Mouse (Mus musculus) kidney, embryonic 15.5 days (tissue): Measurements from ENCODE around the gene Pank1. TPM values are rescaled to one million over a fixed set of nuclear protein-coding genes. Genes with fewer than 3 reads are reported as not detected.

ENCODE experiments used
- ATAC-seq: fragments of 200-750 bp; cut with Nextera tagmentation; replicated peaks from 2 replicates; pipeline ENCODE4 v1.8.0; 2017; ENCODE audit warnings: moderate TSS enrichment; ENCODE audit not compliant: low FRiP score
- H3K27ac ChIP-seq: fragments of 300-500 bp; sonication (generic); 2 replicates; pipeline ENCODE4 v1.5.1; 2015; ENCODE audit warnings: mild to moderate bottlenecking, inconsistent platforms
- H3K27me3 ChIP-seq: fragments of 300-500 bp; sonication (generic); 2 replicates; pipeline ENCODE4 v1.6.1; 2015; ENCODE audit warnings: inconsistent platforms
- H3K36me3 ChIP-seq: fragments of 300-500 bp; sonication (generic); 2 replicates; pipeline ENCODE4 v1.6.1; 2015; ENCODE audit warnings: inconsistent platforms
- H3K4me1 ChIP-seq: fragments of 300-500 bp; sonication (generic); 2 replicates; pipeline ENCODE4 v1.6.1; 2015; ENCODE audit warnings: inconsistent platforms
- H3K4me2 ChIP-seq: fragments of 300-500 bp; sonication (generic); 2 replicates; pipeline ENCODE4 v1.6.1; 2015; ENCODE audit warnings: moderate library complexity, mild to moderate bottlenecking, inconsistent platforms
- H3K4me3 ChIP-seq: fragments of 300-500 bp; sonication (generic); replicated peaks from 2 replicates; pipeline ENCODE4 v1.5.1; 2015; ENCODE audit warnings: mild to moderate bottlenecking, inconsistent platforms
- H3K9ac ChIP-seq: fragments of 300-500 bp; sonication (generic); 2 replicates; pipeline ENCODE4 v1.6.1; 2015; ENCODE audit warnings: mild to moderate bottlenecking, inconsistent platforms
- H3K9me3 ChIP-seq: fragments of 300-500 bp; sonication (generic); replicated peaks from 2 replicates; pipeline ENCODE4 v1.6.1; 2016; ENCODE audit warnings: inconsistent platforms
- WGBS: fragments of 180-500 bp; shearing (Covaris S2); methylation state at CpG from one replicate; pipeline ENCODE4 v1.1.7; 2015; ENCODE audit warnings: mixed read lengths; 5-methylcytosine and 5-hydroxymethylcytosine counted together
- polyA plus RNA-seq: library from polyadenylated mRNA; unstranded; fragments of >200 nt; fragmentation: Nextera tagmentation; extraction: Ambion mirVana; gene quantifications from 2 replicates; pipeline ENCODE4 v1.2.1, GENCODE M21; 2015

Pank1 gene
- polyA plus RNA-seq: 7.3 and 8.1 TPM in 2 replicates

DNA sequence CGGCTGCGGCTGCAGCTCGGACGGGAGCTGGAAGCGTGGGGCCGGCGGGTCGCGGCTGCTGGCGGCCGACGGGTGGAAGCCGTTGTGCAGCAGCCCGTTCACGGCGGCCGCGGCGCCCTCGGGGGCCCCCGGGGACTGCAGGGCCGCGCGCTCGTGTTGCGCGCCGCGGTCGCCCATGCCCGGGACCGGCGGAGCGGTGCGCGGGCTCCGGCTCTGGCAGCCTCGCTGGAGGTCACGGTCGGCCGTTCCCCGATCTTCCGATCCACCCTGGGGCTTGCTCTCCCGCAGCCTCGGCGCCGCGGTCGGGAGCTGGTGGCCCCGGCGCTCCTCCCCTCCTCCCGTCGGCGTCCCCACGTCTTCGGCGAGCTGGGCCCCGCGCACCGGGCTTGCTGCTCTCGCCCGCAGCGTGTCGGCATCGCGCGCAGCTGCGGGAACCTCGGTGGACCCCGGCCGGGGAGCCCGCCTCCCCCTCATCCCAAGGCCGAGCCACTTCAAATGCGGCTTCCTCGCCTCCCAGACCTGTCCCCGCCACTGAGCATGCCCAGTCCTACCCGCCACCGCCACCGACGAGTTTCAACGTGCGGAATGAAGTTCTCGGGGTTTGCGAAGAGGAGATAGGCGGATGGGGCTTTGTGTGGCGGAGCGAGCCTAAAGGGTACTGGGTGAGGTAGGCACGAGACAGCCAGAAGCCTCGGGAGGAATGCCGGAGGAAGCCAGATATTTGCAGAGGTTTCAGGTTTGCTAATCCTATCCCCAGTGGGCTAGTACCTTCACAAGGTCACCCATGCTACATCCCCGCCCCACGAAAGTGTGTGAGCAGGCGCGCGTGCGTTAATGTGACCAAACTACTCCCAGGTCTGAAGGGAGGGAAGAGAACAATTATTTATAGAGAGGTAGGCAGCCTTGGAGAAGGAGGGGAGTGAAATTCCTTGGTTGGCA is at the start of gene Pank1:
Gene Pank1 (minus strand): TSS at position 853 of the 939 bp plus-strand sequence.
- under 1% methylated on average over 96 of the region's 96 CpGs for WGBS
- Histone ChIP-seq H3K9me3 (no peaks in the 10 kb centered on the region), H3K4me2 (peak within 1 kb of the TSS; percentile 75), H3K4me3 (peak within 1 kb of the TSS; percentile 92), H3K27ac (peak within 1 kb of the TSS; percentile 99), H3K36me3 (no peaks in the 10 kb centered on the region), H3K9ac (peak within 1 kb of the TSS; percentile 93), H3K27me3 (no peaks in the 10 kb centered on the region), H3K4me1 (peaks cover 18% of the 10 kb centered on the region)
- ATAC-seq: peak; percentile 69

DNA sequence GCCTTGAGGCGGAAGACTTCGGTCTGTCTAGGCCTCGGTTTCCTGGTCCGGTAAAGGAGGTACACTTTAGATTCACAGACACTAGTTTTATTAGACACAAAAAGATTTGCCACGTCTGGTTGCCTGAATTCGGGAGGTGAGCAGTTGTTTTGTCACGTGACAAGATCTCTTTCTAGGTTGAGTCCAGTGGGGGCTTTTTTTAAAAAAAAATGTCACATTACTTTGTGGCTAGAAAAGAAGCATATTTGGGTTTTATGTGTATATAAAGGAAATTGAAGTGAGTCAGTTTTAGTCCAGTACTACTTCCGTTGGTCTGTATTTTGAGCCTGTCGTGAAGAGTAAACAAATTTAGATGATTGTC is 43.3 kb upstream of the Pank1 start:
- WGBS: under 1% methylated on average over 9 of the region's 9 CpGs
- Histone ChIP-seq H3K9ac (peak overlapping the region; percentile 66), H3K27ac (peak overlapping the region; percentile 84), H3K36me3 (peaks cover 21% of the 10 kb centered on the region), H3K4me1 (peaks cover 6% of the 10 kb centered on the region; the same call in 1 of the 2 replicates), H3K4me2 (peak overlapping the region; percentile 71), H3K9me3 (no peaks in the 10 kb centered on the region), H3K27me3 (no peaks in the 10 kb centered on the region), H3K4me3 (peak overlapping the region; percentile 94)
- no peak for ATAC-seq

DNA sequence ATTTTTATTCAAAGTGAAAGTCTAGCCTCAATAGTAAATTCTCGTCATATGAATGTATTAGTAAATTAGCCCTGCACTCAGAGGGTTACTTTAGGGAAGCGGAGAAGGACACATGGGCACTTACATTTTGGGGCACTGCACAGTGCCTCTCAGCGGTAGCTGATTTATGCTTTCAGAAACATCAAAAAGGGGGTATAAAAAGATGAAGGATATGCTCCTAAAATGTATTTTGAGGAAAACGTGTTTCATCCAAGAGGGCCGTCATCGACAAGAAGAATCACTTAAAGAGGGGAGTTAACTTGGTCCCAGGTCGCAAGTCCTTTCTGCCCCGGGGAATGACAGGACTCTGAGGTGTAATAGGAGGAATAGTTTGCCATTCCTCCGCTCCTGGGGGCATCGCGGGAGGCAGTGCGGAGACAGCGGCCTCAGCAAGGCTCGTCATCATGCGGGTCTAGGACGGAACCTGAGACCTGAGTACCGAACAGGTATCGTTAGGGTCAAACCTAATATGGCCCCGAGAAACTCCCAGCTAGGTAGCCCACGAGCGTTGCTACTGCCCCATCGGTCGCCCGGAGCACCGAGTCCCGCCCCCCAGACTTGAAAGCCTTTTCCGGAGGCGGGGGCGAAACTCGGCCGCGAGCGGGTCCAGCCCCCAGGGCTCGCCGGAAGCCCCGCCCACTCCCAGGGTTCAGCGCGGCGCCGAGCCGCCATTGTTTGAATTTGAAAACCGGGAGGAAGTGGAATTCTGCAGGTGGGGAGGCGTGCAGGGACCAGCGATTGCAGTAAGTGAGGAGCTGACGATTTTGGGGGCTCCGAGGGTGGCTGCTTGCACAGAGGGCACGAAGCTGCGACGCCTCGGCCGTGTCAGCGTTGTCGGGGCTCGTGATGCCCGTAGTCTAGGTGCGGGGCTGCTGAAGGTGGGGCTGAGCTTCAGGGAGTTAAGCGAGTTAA is 42.7 kb upstream of the Pank1 start, which contains the start of gene Kif20b:
Gene Kif20b (plus strand): TSS at position 710 of the 951 bp plus-strand sequence.
- H3K27ac ChIP-seq: peak within 1 kb of the TSS; percentile 84
- peak within 1 kb of the TSS; percentile 66 for H3K9ac ChIP-seq
- WGBS: under 1% methylated on average over 57 of the region's 57 CpGs
- no peaks in the 10 kb centered on the region for H3K27me3 ChIP-seq
- peak; percentile 96 for ATAC-seq
- H3K4me3 ChIP-seq: peak within 1 kb of the TSS; percentile 94
- no peaks in the 10 kb centered on the region for H3K9me3 ChIP-seq
- H3K36me3 ChIP-seq: peaks cover 18% of the 10 kb centered on the region
- H3K4me2 ChIP-seq: peak within 1 kb of the TSS; percentile 71
- H3K4me1 ChIP-seq: peaks cover 6% of the 10 kb centered on the region; the same call in 1 of the 2 replicates

DNA sequence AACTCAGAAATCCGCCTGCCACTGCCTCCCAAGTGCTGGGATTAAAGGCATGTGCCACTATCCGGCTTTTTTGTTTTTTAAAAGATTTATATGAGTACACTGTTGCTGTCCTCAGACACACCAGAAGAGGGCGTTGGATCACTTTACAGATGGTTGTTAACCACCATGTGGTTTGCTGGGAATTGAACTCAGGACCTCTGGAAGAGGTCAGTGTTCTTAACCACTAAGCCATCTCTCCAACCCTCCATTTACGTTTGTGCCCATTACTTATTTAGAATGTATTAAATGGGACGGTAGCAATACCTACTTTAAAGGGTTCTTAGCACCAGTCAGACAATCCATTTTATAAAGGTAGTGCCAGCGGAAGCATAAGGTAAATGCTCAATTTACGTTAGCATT is 42.0 kb upstream of the Pank1 start:
- Histone ChIP-seq H3K4me2 (peak overlapping the region; percentile 71), H3K27ac (peak overlapping the region; percentile 84), H3K27me3 (no peaks in the 10 kb centered on the region), H3K4me1 (peaks cover 6% of the 10 kb centered on the region; the same call in 1 of the 2 replicates), H3K4me3 (peak overlapping the region; percentile 94), H3K9ac (no peak overlapping the region), H3K36me3 (peaks cover 16% of the 10 kb centered on the region), H3K9me3 (no peaks in the 10 kb centered on the region)
- ATAC-seq: no peak
- 22% methylated on average over 7 of the region's 7 CpGs for WGBS

DNA sequence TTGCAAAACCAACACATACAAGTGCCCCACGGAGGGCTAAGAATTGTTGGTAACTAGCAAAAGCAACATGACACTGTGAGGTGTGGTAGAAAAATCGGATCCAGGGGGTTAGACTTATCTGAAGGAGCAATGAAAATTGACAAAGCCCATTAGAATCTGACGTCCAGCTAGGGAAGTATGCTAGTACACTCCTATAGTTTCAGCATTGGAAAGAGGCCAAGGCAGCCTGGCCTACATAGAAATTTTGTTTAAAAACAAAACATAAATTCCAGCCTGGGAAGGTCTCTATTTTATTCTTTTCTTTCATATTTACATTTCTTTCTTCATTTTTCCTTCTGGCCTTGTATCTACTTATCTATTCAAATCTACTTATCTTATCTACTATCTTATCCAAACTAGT is 41.3 kb upstream of the Pank1 start:
- Histone ChIP-seq H3K9me3 (no peaks in the 10 kb centered on the region), H3K4me2 (no peak overlapping the region), H3K4me1 (peaks cover 6% of the 10 kb centered on the region; the same call in 1 of the 2 replicates), H3K27ac (no peak overlapping the region), H3K36me3 (peaks cover 13% of the 10 kb centered on the region), H3K27me3 (no peaks in the 10 kb centered on the region), H3K9ac (no peak overlapping the region), H3K4me3 (no peak overlapping the region)
- ATAC-seq: no peak
- WGBS: 66% methylated on average over 3 of the region's 3 CpGs

DNA sequence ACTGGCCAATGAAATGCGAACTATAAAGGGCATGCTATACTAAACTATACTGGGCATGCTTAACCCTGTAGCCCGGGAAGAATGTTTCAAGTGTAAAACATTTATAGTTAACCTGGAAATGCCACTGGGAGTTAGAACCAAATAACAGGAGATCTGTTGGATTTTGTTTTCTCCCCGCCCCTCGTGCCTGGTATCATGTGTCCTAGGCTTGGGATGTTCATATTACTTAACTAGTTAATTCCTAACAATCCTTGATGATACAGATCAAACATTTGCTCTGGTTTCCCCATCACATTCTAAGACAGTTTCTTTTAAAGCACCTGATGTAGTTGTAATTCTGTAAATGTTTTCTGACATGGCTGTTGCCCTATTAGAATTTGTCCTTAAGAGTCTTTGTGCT is 40.8 kb upstream of the Pank1 start:
- ATAC-seq: no peak
- Histone ChIP-seq H3K9ac (no peak overlapping the region), H3K36me3 (peaks cover 8% of the 10 kb centered on the region), H3K4me1 (peaks cover 6% of the 10 kb centered on the region; the same call in 1 of the 2 replicates), H3K9me3 (no peaks in the 10 kb centered on the region), H3K27me3 (no peaks in the 10 kb centered on the region), H3K4me3 (no peak overlapping the region), H3K27ac (no peak overlapping the region), H3K4me2 (no peak overlapping the region)
- 86% methylated on average over 4 of the region's 4 CpGs for WGBS

DNA sequence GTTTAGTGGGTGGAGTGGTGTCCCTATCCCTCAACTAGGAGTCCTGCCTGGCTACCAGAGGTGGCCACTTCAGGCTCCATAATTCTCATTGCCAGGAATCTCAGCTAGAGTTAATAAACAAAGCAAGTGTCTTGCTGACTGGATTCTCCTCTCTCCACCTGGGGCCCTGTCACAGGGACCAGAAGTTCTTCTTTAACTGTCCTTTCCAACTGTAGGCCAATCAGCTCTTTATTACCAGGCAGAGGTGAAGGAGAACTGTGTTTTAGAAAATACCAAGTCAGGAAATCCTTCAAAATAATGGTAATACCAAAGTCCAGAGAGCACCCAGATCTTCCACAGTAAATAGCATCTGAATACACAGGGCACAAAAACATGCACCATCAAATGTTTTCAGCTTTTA is 33.1 kb upstream of the Pank1 start:
- H3K9ac ChIP-seq: no peak overlapping the region
- H3K4me1 ChIP-seq: peaks cover 2% of the 10 kb centered on the region; the same call in 1 of the 2 replicates
- no peaks in the 10 kb centered on the region for H3K9me3 ChIP-seq
- no peaks in the 10 kb centered on the region for H3K36me3 ChIP-seq
- H3K27me3 ChIP-seq: no peaks in the 10 kb centered on the region
- ATAC-seq: no peak
- no peak overlapping the region for H3K4me3 ChIP-seq
- H3K27ac ChIP-seq: no peak overlapping the region
- H3K4me2 ChIP-seq: no peak overlapping the region

DNA sequence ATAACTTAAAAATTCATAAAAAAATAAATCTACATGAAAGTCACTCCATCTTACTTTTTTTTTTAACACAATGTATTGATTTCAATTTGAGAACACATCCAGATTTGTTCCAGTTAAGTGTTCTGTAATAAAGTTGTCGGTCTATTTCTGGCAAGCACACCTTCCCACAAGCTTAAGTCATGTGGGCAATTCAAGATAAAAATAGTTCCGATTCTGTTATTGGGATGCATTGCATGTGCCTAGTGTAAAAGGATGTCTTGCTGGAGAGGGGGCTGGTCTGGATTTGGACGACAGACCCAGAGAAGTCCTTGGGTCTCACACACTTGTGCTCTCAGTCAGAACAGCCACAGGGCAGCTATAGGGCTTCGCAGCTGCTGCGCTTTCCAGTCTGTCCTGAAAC is 27.5 kb upstream of the Pank1 start:
- H3K4me1 ChIP-seq: peaks cover 2% of the 10 kb centered on the region; the same call in 1 of the 2 replicates
- no peak overlapping the region for H3K27ac ChIP-seq
- H3K36me3 ChIP-seq: no peaks in the 10 kb centered on the region
- WGBS: 82% methylated on average over 5 of the region's 5 CpGs
- no peaks in the 10 kb centered on the region for H3K9me3 ChIP-seq
- H3K4me2 ChIP-seq: no peak overlapping the region
- no peak for ATAC-seq
- no peaks in the 10 kb centered on the region for H3K27me3 ChIP-seq
- no peak overlapping the region for H3K4me3 ChIP-seq
- no peak overlapping the region for H3K9ac ChIP-seq

DNA sequence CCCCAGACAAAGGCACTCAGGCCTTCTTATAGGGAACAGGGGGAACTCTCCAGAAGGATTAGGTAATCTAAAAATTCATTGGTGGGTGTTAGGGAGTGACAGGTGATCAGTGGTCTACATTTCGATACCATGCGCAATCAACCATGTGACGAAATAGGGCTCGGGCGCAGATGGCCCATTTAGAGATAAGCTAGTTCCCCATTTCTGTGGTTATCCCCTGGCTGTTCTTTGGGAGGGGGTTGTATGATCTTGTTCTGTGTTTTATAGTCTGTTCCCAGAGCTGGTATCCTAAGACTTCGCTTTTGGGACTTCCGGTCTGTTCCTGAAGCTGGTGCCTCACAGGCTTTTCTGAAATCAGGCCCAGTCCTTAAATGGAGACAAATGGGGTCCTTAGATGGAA is 26.2 kb upstream of the Pank1 start:
- H3K27me3 ChIP-seq: no peaks in the 10 kb centered on the region

DNA sequence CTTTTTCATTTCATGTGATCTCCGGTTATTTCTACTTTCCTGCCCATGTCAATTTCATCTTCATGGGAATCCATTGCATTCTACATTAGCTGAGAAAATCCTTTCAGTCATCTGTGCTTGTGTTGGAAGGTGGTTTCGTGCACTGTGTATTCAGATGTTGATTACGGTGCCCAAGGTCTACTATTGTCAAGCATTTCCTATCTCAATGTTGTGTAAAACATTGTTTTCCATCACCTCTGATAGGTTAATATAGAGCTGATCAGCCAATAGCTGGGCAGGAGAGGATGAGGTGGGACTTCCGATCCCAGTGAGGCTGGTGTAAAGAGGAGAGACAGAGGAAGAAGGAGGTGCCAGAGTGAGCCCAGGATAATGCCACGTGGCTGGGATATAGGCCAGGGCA is 24.8 kb upstream of the Pank1 start:
- WGBS: 83% methylated on average over 5 of the region's 5 CpGs
- Histone ChIP-seq H3K9ac (no peak overlapping the region), H3K4me1 (peaks cover 2% of the 10 kb centered on the region; the same call in 1 of the 2 replicates), H3K9me3 (no peaks in the 10 kb centered on the region), H3K36me3 (no peaks in the 10 kb centered on the region), H3K27me3 (no peaks in the 10 kb centered on the region), H3K4me3 (no peak overlapping the region), H3K4me2 (no peak overlapping the region), H3K27ac (no peak overlapping the region)
- no peak for ATAC-seq

More for the DNA sequence above, 26.2 kb upstream of the Pank1 start:
- Histone ChIP-seq H3K4me2 (no peak overlapping the region), H3K4me1 (peaks cover 2% of the 10 kb centered on the region; the same call in 1 of the 2 replicates), H3K4me3 (no peak overlapping the region), H3K9me3 (no peaks in the 10 kb centered on the region), H3K9ac (no peak overlapping the region), H3K36me3 (no peaks in the 10 kb centered on the region), H3K27ac (no peak overlapping the region)
- 95% methylated on average over 7 of the region's 7 CpGs for WGBS
- no peak for ATAC-seq

DNA sequence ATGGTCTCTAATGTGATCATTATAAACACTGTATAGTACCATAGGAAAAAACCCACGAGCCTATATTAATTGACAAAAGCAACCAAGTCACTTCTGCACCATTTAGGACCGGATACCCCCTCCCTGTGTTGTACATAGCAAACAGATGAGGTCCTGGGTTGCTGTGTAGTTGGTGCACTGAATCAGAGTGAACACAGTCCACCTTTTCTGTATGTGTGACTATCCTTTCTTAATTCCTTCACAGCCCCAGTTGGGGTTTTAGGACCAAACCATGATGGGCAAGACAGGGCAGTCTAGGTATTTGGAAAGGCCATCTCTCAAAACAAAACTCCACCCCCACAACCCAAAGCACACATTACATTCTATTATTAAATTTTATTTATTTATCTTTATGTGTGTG is 22.5 kb upstream of the Pank1 start:
- H3K9ac ChIP-seq: no peak overlapping the region
- no peaks in the 10 kb centered on the region for H3K9me3 ChIP-seq
- no peaks in the 10 kb centered on the region for H3K36me3 ChIP-seq
- no peak overlapping the region for H3K27ac ChIP-seq
- no peak for ATAC-seq
- H3K4me3 ChIP-seq: no peak overlapping the region
- no peaks in the 10 kb centered on the region for H3K4me1 ChIP-seq
- no peak overlapping the region for H3K4me2 ChIP-seq
- no peaks in the 10 kb centered on the region for H3K27me3 ChIP-seq
- 73% methylated on average over 2 of the region's 2 CpGs for WGBS
